19 mouse cellular contexts compared by ENCODE assay signal in genomic region chr2:44549311-44549710, GRCm38 (mm10).
A peak's percentile ranks its signal among the peaks of the same experiment; 100 is the strongest.
DNase-seq lines count a peak whose midpoint lies in the region; ATAC-seq lines count a peak whose summit lies in the region.
"Had no signal": no experiment of that assay in that cellular context is flagged by ENCODE, and none has a peak within 500 bp of the region (broad histone marks: within the 10 kb centered on the region; RNA-seq: fewer than 3 reads in every experiment).

No protein-coding gene starts in this region.

- no peaks in the 10 kb centered on the region for H3K27me3 ChIP-seq in midbrain, embryonic 11.5 days (ENCODE audit: control insufficient read depth, insufficient read depth, low read length)
- H3K27me3 ChIP-seq in midbrain, embryonic 10.5 days (ENCODE audit: low read depth, poor library complexity, severe bottlenecking): no peaks in the 10 kb centered on the region
- H3K27me3 ChIP-seq in kidney, embryonic 14.5 days (ENCODE audit: control insufficient read depth, insufficient read depth, low read length): no peaks in the 10 kb centered on the region
- H3K27me3 ChIP-seq: embryonic facial prominence, embryonic 15.5 days; forebrain, embryonic 15.5 days; heart, embryonic 12.5 days had no signal

- ATAC-seq in midbrain, embryonic 11.5 days (ENCODE audit: low FRiP score): no peak
- peak; percentile 52; the same call in 1 of the 2 replicates for ATAC-seq in kidney, embryonic 14.5 days (ENCODE audit: low FRiP score, low TSS enrichment)
- ATAC-seq: forebrain, embryonic 15.5 days had no signal

- no peak overlapping the region for H3K27ac ChIP-seq in midbrain, embryonic 11.5 days (ENCODE audit: low read depth, low read length)
- H3K27ac ChIP-seq in midbrain, embryonic 10.5 days (replicated peaks): no peak overlapping the region
- 0 out of 2 replicates have a peak overlapping the region, but pooled peaks have one; percentile 24 for H3K27ac ChIP-seq in kidney, embryonic 14.5 days (ENCODE audit: low read depth, low read length)
- H3K27ac ChIP-seq: embryonic facial prominence, embryonic 15.5 days; forebrain, embryonic 15.5 days had no signal

- H3K4me2 ChIP-seq in midbrain, embryonic 11.5 days: no peak overlapping the region
- no peak overlapping the region for H3K4me2 ChIP-seq in kidney, embryonic 14.5 days (replicated peaks; ENCODE audit: low read depth, low read length)
- H3K4me2 ChIP-seq: embryonic facial prominence, embryonic 15.5 days; forebrain, embryonic 15.5 days; heart, embryonic 12.5 days had no signal

- no peaks in the 10 kb centered on the region for H3K4me1 ChIP-seq in midbrain, embryonic 11.5 days (ENCODE audit: control insufficient read depth, insufficient read depth, low read length)
- no peaks in the 10 kb centered on the region for H3K4me1 ChIP-seq in midbrain, embryonic 10.5 days
- no peaks in the 10 kb centered on the region for H3K4me1 ChIP-seq in kidney, embryonic 14.5 days (ENCODE audit: control insufficient read depth, insufficient read depth, low read length)
- H3K4me1 ChIP-seq: embryonic facial prominence, embryonic 15.5 days; forebrain, embryonic 15.5 days; heart, embryonic 12.5 days had no signal

- no peaks in the 10 kb centered on the region for H3K9me3 ChIP-seq in midbrain, embryonic 11.5 days (ENCODE audit: control insufficient read depth, low read length)
- H3K9me3 ChIP-seq in midbrain, embryonic 10.5 days (replicated peaks): no peaks in the 10 kb centered on the region
- no peaks in the 10 kb centered on the region for H3K9me3 ChIP-seq in kidney, embryonic 14.5 days (ENCODE audit: control insufficient read depth, low read length)
- H3K9me3 ChIP-seq: embryonic facial prominence, embryonic 15.5 days; forebrain, embryonic 15.5 days; heart, embryonic 12.5 days had no signal

- peak; percentile 76 for DNase-seq in midbrain, embryonic 11.5 days (ENCODE audit: low spot score, missing footprints)
- no peak for DNase-seq in midbrain, embryonic 10.5 days (ENCODE audit: low spot score)
- peak; percentile 84 for DNase-seq in kidney, postnatal 10 days
- peak; percentile 72 to 82 for DNase-seq in kidney, postnatal 4 days
- no peak for DNase-seq in gastrocnemius, postnatal 14 days
- no peak for DNase-seq in right cerebral cortex, adult 2 months (ENCODE audit: low spot score in 2 of 2)
- no peak for DNase-seq in lung, adult 18-20 months
- DNase-seq: adrenal gland, postnatal 10 days; cerebellum, adult 11 months; cerebellum, adult 8-10 months; cerebellum, postnatal 14 days; embryo, embryonic 11 days; gastrocnemius, postnatal 10 days; heart, postnatal 36 days had no signal

- no peak overlapping the region for H3K4me3 ChIP-seq in midbrain, embryonic 11.5 days (ENCODE audit: low read depth, low read length)
- no peak overlapping the region for H3K4me3 ChIP-seq in midbrain, embryonic 10.5 days
- no peak overlapping the region for H3K4me3 ChIP-seq in kidney, embryonic 14.5 days (ENCODE audit: low read length)
- H3K4me3 ChIP-seq: embryonic facial prominence, embryonic 15.5 days; erythroblast, embryonic 14.5 days; forebrain, embryonic 15.5 days; heart, embryonic 12.5 days had no signal

- intact Hi-C loops in gastrocnemius, postnatal 14 days (cut with DNase I; ENCODE audit: low total_unique reads): no loop called here

- H3K9ac ChIP-seq in midbrain, embryonic 11.5 days (ENCODE audit: low read length): no peak overlapping the region
- H3K9ac ChIP-seq in kidney, embryonic 14.5 days (ENCODE audit: low read depth, low read length): no peak overlapping the region
- H3K9ac ChIP-seq: embryonic facial prominence, embryonic 15.5 days; forebrain, embryonic 15.5 days; heart, embryonic 12.5 days had no signal

- whole genome bisulfite sequencing in midbrain, embryonic 11.5 days: 92% methylated on average over 6 of the region's 6 CpGs
- WGBS in midbrain, embryonic 10.5 days: 95% methylated on average over 6 of the region's 6 CpGs
- 51% methylated on average over 6 of the region's 6 CpGs for WGBS in kidney, embryonic 14.5 days

- no peaks in the 10 kb centered on the region for H3K36me3 ChIP-seq in midbrain, embryonic 11.5 days (ENCODE audit: control insufficient read depth, insufficient read depth, low read length)
- H3K36me3 ChIP-seq in midbrain, embryonic 10.5 days: no peaks in the 10 kb centered on the region
- no peaks in the 10 kb centered on the region for H3K36me3 ChIP-seq in kidney, embryonic 14.5 days (ENCODE audit: control insufficient read depth, insufficient read depth, low read length)
- H3K36me3 ChIP-seq: embryonic facial prominence, embryonic 15.5 days; forebrain, embryonic 15.5 days; heart, embryonic 12.5 days had no signal

Comparison
In these comparisons a context has a peak if more than half of its experiments do, and no peak if none do; other contexts are left out.
1. DNase-seq: peak in midbrain, embryonic 11.5 days (single experiment), kidney, postnatal 10 days (single experiment) and kidney, postnatal 4 days (2 of 2); none in midbrain, embryonic 10.5 days (single experiment), gastrocnemius, postnatal 14 days (single experiment), right cerebral cortex, adult 2 months (0 of 2) and lung, adult 18-20 months (0 of 2).